In the genomic region with DNA sequence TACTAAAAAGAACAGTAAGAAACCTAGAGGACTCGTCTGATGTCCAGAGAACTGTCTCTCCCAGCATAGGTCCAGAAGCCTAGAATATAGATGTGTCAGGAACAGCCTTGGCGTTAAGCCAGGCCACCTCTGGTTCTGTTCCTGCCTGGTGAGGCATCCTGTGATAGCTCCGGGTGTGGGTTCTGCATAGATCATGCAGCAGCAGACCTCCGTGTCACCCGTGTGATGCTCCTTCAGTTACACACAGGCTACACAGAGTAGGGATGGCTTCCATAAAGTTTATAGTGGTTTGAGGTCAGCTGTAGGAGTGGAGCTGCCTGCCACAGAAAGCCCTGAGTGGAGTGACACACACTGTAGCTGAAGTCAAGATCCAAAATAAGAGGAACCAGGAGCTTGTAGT, we compare ENCODE assay signal across 22 mouse cellular contexts.
A peak's percentile ranks its signal among the peaks of the same experiment; 100 is the strongest.
DNase-seq lines count a peak whose midpoint lies in the region; ATAC-seq lines count a peak whose summit lies in the region.
"Had no signal": no experiment of that assay in that cellular context is flagged by ENCODE, and none has a peak within 500 bp of the region (broad histone marks: within the 10 kb centered on the region; RNA-seq: fewer than 3 reads in every experiment).

No protein-coding gene starts in this region.

- peak; percentile 40 for DNase-seq in heart, adult 11 months
- no peak for DNase-seq in heart, adult 9 months (ENCODE audit: low spot score in 2 of 2)
- no peak for DNase-seq in liver, embryonic 13.5 days
- DNase-seq in naive thymus-derived CD4-positive, alpha-beta T cell, adult 2 months (ENCODE audit: low read depth), result peak; percentile 35
- DNase-seq in embryo, embryonic 10.5 days (ENCODE audit: low spot score), result no peak
- DNase-seq in frontal cortex, postnatal 25 days (ENCODE audit: low spot score in 2 of 2), result no peak
- DNase-seq: adrenal gland, postnatal 10 days; B cell, adult 2 months; cerebellum, adult 11-12 months; cerebellum, adult 9-10 months; cerebellum, postnatal 25 days; gastrocnemius, postnatal 10 days; heart, postnatal 14 days had no signal

- H3K27ac ChIP-seq in liver, embryonic 13.5 days, result peak overlapping the region; percentile 81
- no peak overlapping the region for H3K27ac ChIP-seq in kidney, embryonic 14.5 days (ENCODE audit: low read depth, low read length)
- H3K27ac ChIP-seq: embryonic facial prominence, embryonic 13.5 days; forebrain, embryonic 10.5 days; heart, embryonic 15.5 days; hindbrain, embryonic 14.5 days had no signal

- H3K4me1 ChIP-seq in liver, embryonic 13.5 days (replicated peaks), result peaks cover 32% of the 10 kb centered on the region
- no peaks in the 10 kb centered on the region for H3K4me1 ChIP-seq in kidney, embryonic 14.5 days (ENCODE audit: control insufficient read depth, insufficient read depth, low read length)
- H3K4me1 ChIP-seq: embryonic facial prominence, embryonic 13.5 days; heart, embryonic 15.5 days had no signal

- H3K4me2 ChIP-seq in liver, embryonic 13.5 days, result peak overlapping the region; percentile 11; the same call in 1 of the 2 replicates
- H3K4me2 ChIP-seq in kidney, embryonic 14.5 days (replicated peaks; ENCODE audit: low read depth, low read length), result no peak overlapping the region
- H3K4me2 ChIP-seq: embryonic facial prominence, embryonic 13.5 days; heart, embryonic 15.5 days; hindbrain, embryonic 14.5 days had no signal

- peak; percentile 49 for ATAC-seq in erythroblast, adult 5-6 weeks (replicated peaks; ENCODE audit: low FRiP score, poor library complexity, severe bottlenecking)
- peak; percentile 54 for ATAC-seq in liver, embryonic 13.5 days (ENCODE audit: low read depth)
- no peak for ATAC-seq in kidney, embryonic 14.5 days (ENCODE audit: low FRiP score, low TSS enrichment)
- ATAC-seq: CD4-positive, CD25-positive, alpha-beta regulatory T cell, adult 4 months; forebrain, embryonic 14.5 days had no signal

- H3K4me3 ChIP-seq in liver, embryonic 13.5 days (replicated peaks), result no peak overlapping the region
- H3K4me3 ChIP-seq in kidney, embryonic 14.5 days (ENCODE audit: low read length), result no peak overlapping the region
- H3K4me3 ChIP-seq: embryonic facial prominence, embryonic 13.5 days; forebrain, embryonic 10.5 days; heart, embryonic 15.5 days had no signal

- 69% methylated on average over 5 of the region's 5 CpGs for WGBS in liver, embryonic 13.5 days (ENCODE audit: insufficient replicate concordance)
- WGBS in kidney, embryonic 14.5 days, result 90% methylated on average over 5 of the region's 5 CpGs

- 0 out of 2 replicates have a peak overlapping the region, but pooled peaks have one; percentile 15 for H3K9ac ChIP-seq in liver, embryonic 13.5 days
- H3K9ac ChIP-seq in kidney, embryonic 14.5 days (ENCODE audit: low read depth, low read length), result no peak overlapping the region
- H3K9ac ChIP-seq: embryonic facial prominence, embryonic 13.5 days; heart, embryonic 15.5 days; hindbrain, embryonic 14.5 days had no signal

- no peaks in the 10 kb centered on the region for H3K36me3 ChIP-seq in liver, embryonic 13.5 days
- no peaks in the 10 kb centered on the region for H3K36me3 ChIP-seq in kidney, embryonic 14.5 days (ENCODE audit: control insufficient read depth, insufficient read depth, low read length)
- H3K36me3 ChIP-seq: embryonic facial prominence, embryonic 13.5 days; forebrain, embryonic 10.5 days; G1E; heart, embryonic 15.5 days had no signal

- no peaks in the 10 kb centered on the region for H3K27me3 ChIP-seq in liver, embryonic 13.5 days
- H3K27me3 ChIP-seq in kidney, embryonic 14.5 days (ENCODE audit: control insufficient read depth, insufficient read depth, low read length), result no peaks in the 10 kb centered on the region
- H3K27me3 ChIP-seq: embryonic facial prominence, embryonic 13.5 days; heart, embryonic 15.5 days had no signal

- no peaks in the 10 kb centered on the region for H3K9me3 ChIP-seq in liver, embryonic 13.5 days (replicated peaks)
- H3K9me3 ChIP-seq in kidney, embryonic 14.5 days (ENCODE audit: control insufficient read depth, low read length), result no peaks in the 10 kb centered on the region
- H3K9me3 ChIP-seq: embryonic facial prominence, embryonic 13.5 days; heart, embryonic 15.5 days had no signal

Comparison
In these comparisons a context has a peak if more than half of its experiments do, and no peak if none do; other contexts are left out.
1. DNase-seq: peak in heart, adult 11 months (single experiment) and naive thymus-derived CD4-positive, alpha-beta T cell, adult 2 months (single experiment); none in heart, adult 9 months (0 of 2), liver, embryonic 13.5 days (single experiment), embryo, embryonic 10.5 days (single experiment) and frontal cortex, postnatal 25 days (0 of 2).